Mouse (Mus musculus) embryonic facial prominence, embryonic 12.5 days (tissue): ENCODE results near the gene Gm5148. TPM values are rescaled to one million over a fixed set of nuclear protein-coding genes. Genes with fewer than 3 reads are reported as not detected.

Experiments
- ATAC-seq: fragments of 200-750 bp; cut with Nextera tagmentation; 2 replicates; pipeline ENCODE4 v1.8.0; 2017; ENCODE audit not compliant: insufficient number of reproducible peaks, insufficient read depth, low FRiP score, low TSS enrichment
- H3K27ac ChIP-seq: fragments of 300-500 bp; sonication (generic); 2 replicates; pipeline ENCODE4 v1.5.1; 2016; ENCODE audit warnings: mild to moderate bottlenecking
- H3K27me3 ChIP-seq: fragments of 300-500 bp; sonication (generic); 2 replicates; pipeline ENCODE4 v1.6.1; 2016; ENCODE audit warnings: mild to moderate bottlenecking, moderate library complexity
- H3K36me3 ChIP-seq: fragments of 300-500 bp; sonication (generic); 2 replicates; pipeline ENCODE4 v1.6.1; 2016; ENCODE audit warnings: mild to moderate bottlenecking
- H3K4me1 ChIP-seq: fragments of 300-500 bp; sonication (generic); 2 replicates; pipeline ENCODE4 v1.6.1; 2016
- H3K4me2 ChIP-seq: fragments of 300-500 bp; sonication (generic); replicated peaks from 2 replicates; pipeline ENCODE4 v1.6.1; 2016; ENCODE audit warnings: mild to moderate bottlenecking, moderate library complexity
- H3K4me3 ChIP-seq: fragments of 300-500 bp; sonication (generic); 2 replicates; pipeline ENCODE4 v1.5.1; 2016; ENCODE audit warnings: mild to moderate bottlenecking
- H3K9ac ChIP-seq: fragments of 300-500 bp; sonication (generic); 2 replicates; pipeline ENCODE4 v1.6.1; 2016; ENCODE audit warnings: mild to moderate bottlenecking, moderate library complexity
- H3K9me3 ChIP-seq: fragments of 300-500 bp; sonication (generic); 2 replicates; pipeline ENCODE4 v1.6.1; 2016; ENCODE audit warnings: mild to moderate bottlenecking, moderate library complexity
- WGBS: fragments of 180-500 bp; shearing (Covaris S2); methylation state at CpG from one replicate; pipeline ENCODE4 v1.1.7; 2016; 5-methylcytosine and 5-hydroxymethylcytosine counted together
- polyA plus RNA-seq: library from polyadenylated mRNA; unstranded; fragments of >200 nt; fragmentation: Nextera tagmentation; extraction: Ambion mirVana; gene quantifications from 2 replicates; pipeline ENCODE4 v1.2.1, GENCODE M21; 2016

Gene Gm5148
- polyA plus RNA-seq, 1 experiment from 2014 or later, result 5.2 TPM

DNA sequence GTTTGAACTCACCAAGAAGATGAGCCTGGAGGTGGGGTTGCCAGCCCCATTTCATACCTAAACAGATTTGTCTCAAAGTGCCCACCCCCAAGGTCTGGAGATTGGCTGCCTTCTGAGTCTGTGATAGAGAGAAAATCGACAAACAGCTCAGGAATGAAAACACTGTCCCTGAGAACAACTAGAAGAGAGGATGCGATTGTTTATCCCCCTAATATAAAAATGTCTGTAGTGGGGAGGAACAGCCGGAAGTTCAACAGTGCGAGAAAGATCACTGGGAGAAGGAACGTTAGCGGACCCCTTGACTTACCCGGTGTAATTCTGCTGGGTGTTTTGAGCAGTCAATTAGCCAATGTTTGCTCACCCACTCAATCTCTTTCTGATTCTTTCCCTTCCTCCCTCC, 38.1 kb downstream of the Gm5148 start:
- peaks cover 5% of the 10 kb centered on the region for H3K4me1 ChIP-seq
- no peak overlapping the region for H3K27ac ChIP-seq
- no peaks in the 10 kb centered on the region for H3K9me3 ChIP-seq
- WGBS, result 40% methylated on average over 7 of the region's 7 CpGs
- H3K4me3 ChIP-seq, result no peak overlapping the region
- H3K27me3 ChIP-seq, result no peaks in the 10 kb centered on the region
- H3K4me2 ChIP-seq, result no peak overlapping the region
- no peaks in the 10 kb centered on the region for H3K36me3 ChIP-seq
- ATAC-seq, result no peak
- H3K9ac ChIP-seq, result no peak overlapping the region

DNA sequence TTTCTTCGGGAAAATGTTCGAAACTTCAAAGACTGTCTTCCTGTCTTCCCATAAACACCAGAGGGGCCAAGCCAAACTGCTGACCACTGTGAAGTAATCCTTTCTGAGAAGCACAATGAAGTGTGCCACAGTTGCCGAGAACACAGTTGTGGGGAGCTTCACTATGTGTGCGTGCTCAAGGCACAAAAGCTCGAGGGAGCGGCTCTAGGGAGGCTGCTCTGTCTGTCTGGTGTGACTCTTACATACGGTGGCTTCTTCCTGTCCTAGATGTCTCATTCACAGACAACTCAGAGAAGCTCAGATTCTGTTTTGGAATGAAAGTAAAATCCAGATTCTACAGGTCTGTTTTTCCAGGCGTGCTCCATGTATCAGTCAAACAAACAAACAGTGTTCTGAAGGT, 48.0 kb downstream of the Gm5148 start:
- H3K4me3 ChIP-seq, result no peak overlapping the region
- no peaks in the 10 kb centered on the region for H3K36me3 ChIP-seq
- H3K9ac ChIP-seq, result no peak overlapping the region
- WGBS, result 78% methylated on average over 8 of the region's 8 CpGs
- H3K9me3 ChIP-seq, result no peaks in the 10 kb centered on the region
- 0 out of 2 replicates have a peak, but pooled peaks cover 6% of the 10 kb centered on the region for H3K27me3 ChIP-seq
- H3K4me1 ChIP-seq, result peaks cover 20% of the 10 kb centered on the region
- no peak overlapping the region for H3K4me2 ChIP-seq
- H3K27ac ChIP-seq, result no peak overlapping the region
- no peak for ATAC-seq

DNA sequence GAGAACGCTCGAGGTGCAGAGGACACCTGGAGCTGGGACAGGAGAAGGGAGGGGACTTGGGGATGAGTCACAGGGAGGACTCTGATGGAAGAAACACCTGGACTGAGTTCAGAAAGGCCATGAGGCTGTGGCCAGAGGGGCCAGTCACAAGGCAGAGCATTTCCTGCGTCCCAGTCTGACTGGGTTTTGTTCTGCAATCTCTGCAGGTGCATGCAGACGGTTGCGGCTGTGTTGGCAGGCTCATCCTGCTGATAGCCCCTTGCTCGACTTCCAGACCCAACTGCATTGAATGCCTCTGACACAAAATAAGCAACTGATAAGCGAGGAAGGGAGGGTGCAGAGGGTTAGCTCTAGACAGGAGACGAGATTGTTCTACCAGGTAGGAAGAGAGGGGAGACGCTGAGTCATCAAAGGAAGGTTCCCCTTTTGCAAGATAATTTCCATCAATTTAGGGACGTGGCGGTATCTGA, 49.2 kb downstream of the Gm5148 start:
- Histone ChIP-seq H3K27ac (no peak overlapping the region), H3K27me3 (0 out of 2 replicates have a peak, but pooled peaks cover 3% of the 10 kb centered on the region), H3K4me1 (peaks cover 20% of the 10 kb centered on the region), H3K9ac (no peak overlapping the region), H3K4me3 (no peak overlapping the region), H3K9me3 (no peaks in the 10 kb centered on the region), H3K36me3 (no peaks in the 10 kb centered on the region), H3K4me2 (no peak overlapping the region)
- ATAC-seq, result no peak
- 83% methylated on average over 11 of the region's 11 CpGs for WGBS

- H3K4me1 ChIP-seq, result peaks cover 20% of the 10 kb centered on the region
- no peak overlapping the region for H3K9ac ChIP-seq
- 54% methylated on average over 13 of the region's 13 CpGs for WGBS
- H3K4me3 ChIP-seq, result no peak overlapping the region
- H3K27ac ChIP-seq, result no peak overlapping the region
- peaks cover 10% of the 10 kb centered on the region for H3K9me3 ChIP-seq
- ATAC-seq, result no peak
- 0 out of 2 replicates have a peak, but pooled peaks cover 3% of the 10 kb centered on the region for H3K27me3 ChIP-seq
- no peaks in the 10 kb centered on the region for H3K36me3 ChIP-seq
- H3K4me2 ChIP-seq, result no peak overlapping the region
Observed at GRCm38 (mm10) chr3:37673513-37674261, 50.6 kb downstream of the Gm5148 start.

DNA sequence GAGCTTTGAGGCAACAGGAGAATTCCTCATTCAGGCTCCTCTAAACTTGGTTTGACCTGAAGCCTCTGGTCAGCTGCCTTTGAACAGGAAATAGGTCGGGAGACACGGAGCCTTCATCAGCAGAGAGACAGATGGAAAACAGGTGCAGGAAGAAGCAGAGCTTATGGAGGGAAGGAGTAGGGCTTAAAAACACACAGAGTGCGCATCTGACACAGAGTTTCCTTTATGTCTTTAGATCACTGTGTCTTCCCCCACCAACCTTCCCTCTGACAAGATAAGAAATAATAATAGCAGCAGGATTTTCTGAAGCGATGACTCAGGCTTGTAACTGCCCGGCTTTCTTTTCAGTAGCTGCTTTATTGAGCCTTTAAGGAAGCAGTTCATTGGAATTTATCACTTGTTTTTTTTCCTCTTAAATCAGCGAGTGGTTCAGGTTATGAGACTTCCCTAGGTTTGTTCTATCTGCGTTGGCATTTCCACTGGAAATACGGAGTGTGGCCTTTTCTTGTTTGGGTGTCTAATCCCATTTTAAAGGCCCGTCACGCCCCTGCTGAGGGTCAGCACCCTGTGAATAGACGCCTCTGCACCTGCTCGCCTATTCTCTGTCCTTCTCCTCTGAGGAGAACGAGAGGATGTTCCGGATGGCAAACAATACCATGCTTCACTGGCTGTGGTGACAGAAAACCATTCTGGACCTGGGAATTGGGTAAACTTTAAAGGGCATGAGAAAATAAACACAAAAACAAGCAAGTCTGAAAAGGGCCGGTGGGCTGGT, 51.8 kb downstream of the Gm5148 start:
- ATAC-seq, result no peak
- H3K36me3 ChIP-seq, result no peaks in the 10 kb centered on the region
- no peak overlapping the region for H3K27ac ChIP-seq
- H3K4me2 ChIP-seq, result no peak overlapping the region
- no peak overlapping the region for H3K9ac ChIP-seq
- 20% methylated on average over 15 of the region's 15 CpGs for WGBS
- peaks cover 14% of the 10 kb centered on the region for H3K9me3 ChIP-seq
- H3K27me3 ChIP-seq, result 0 out of 2 replicates have a peak, but pooled peaks cover 3% of the 10 kb centered on the region
- H3K4me3 ChIP-seq, result no peak overlapping the region
- peaks cover 20% of the 10 kb centered on the region for H3K4me1 ChIP-seq

DNA sequence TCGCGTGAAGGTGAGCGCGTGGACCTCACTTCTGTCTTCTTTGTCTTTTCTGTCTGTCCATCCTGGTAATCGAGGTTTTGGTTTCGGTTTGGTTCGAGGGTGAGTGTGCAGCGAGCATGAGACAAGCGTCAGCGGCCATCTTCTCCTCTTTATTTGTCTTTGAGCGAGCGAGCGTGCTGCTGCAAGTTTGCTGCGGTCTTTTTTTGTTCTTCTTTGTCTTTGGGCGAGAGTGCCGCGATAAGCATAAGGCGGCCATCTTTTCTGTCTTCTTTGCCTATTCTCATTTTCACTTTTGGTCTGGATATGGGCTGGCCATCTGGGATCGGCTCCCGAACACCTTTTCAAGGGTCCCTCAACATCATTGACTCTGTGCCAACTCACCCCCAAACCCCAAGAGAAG, 55.2 kb downstream of the Gm5148 start:
- no peaks in the 10 kb centered on the region for H3K36me3 ChIP-seq
- no peak overlapping the region for H3K4me2 ChIP-seq
- no peak overlapping the region for H3K4me3 ChIP-seq
- peaks cover 33% of the 10 kb centered on the region for H3K4me1 ChIP-seq
- WGBS, result 98% methylated on average over 20 of the region's 20 CpGs
- peaks cover 14% of the 10 kb centered on the region for H3K9me3 ChIP-seq
- no peak overlapping the region for H3K27ac ChIP-seq
- no peak overlapping the region for H3K9ac ChIP-seq
- ATAC-seq, result no peak
- H3K27me3 ChIP-seq, result no peaks in the 10 kb centered on the region

DNA sequence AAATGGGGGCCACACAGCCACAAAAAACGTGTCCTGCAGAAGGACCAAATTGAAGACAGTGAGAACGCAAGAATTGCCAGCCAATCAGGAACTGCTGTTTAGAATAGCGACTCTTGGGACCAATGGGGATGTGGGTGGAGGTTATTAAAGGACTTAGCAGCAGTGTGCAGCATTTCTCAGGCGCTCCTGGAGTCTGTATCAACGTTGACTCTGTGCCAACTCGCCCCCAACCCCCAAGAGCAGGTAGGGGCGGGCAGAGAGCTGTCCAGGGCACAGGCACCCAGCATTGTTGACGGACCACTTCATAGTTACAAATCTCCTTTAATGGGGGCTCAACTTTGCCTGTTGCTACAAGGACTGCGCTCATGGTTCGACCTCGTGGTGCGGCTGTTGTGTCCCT, 55.6 kb downstream of the Gm5148 start:
- ATAC-seq, result no peak
- no peak overlapping the region for H3K9ac ChIP-seq
- no peak overlapping the region for H3K27ac ChIP-seq
- WGBS, result 95% methylated on average over 12 of the region's 12 CpGs
- peaks cover 14% of the 10 kb centered on the region for H3K9me3 ChIP-seq
- no peak overlapping the region for H3K4me2 ChIP-seq
- no peaks in the 10 kb centered on the region for H3K27me3 ChIP-seq
- peaks cover 29% of the 10 kb centered on the region for H3K4me1 ChIP-seq
- H3K36me3 ChIP-seq, result no peaks in the 10 kb centered on the region
- H3K4me3 ChIP-seq, result no peak overlapping the region

DNA sequence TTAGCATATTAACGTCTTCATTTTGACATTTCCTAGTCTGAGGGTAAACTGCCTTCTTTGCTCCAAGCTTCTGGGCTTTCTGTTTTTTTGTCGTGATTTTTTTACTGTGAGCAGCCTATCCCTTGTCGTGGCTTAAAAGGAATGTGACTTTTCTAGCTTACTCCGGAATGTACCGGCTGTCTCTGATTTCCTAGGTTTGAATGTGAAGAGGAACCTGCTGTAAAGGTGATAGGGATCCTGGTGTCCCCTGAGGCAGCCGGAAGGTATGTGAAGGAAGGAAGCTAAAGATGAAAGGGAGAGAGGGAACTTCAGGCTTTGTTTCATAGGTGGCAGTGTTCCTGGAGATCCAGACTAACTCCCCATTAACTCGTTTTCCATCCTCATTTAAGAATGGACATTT, 56.6 kb downstream of the Gm5148 start:
- H3K9ac ChIP-seq, result no peak overlapping the region
- H3K4me1 ChIP-seq, result peaks cover 21% of the 10 kb centered on the region
- H3K9me3 ChIP-seq, result peaks cover 14% of the 10 kb centered on the region
- H3K27ac ChIP-seq, result no peak overlapping the region
- no peak overlapping the region for H3K4me2 ChIP-seq
- no peaks in the 10 kb centered on the region for H3K27me3 ChIP-seq
- 32% methylated on average over 7 of the region's 7 CpGs for WGBS
- H3K4me3 ChIP-seq, result no peak overlapping the region
- no peaks in the 10 kb centered on the region for H3K36me3 ChIP-seq
- no peak for ATAC-seq

GRCm38 (mm10) chr3:37667119-37667467, 57.2 kb downstream of the Gm5148 start:
- H3K4me3 ChIP-seq, result no peak overlapping the region
- no peak overlapping the region for H3K9ac ChIP-seq
- H3K27ac ChIP-seq, result no peak overlapping the region
- peak; percentile 10; the same call in 1 of the 2 replicates for ATAC-seq
- 24% methylated on average over 2 of the region's 2 CpGs for WGBS
- H3K4me1 ChIP-seq, result peaks cover 15% of the 10 kb centered on the region
- no peaks in the 10 kb centered on the region for H3K27me3 ChIP-seq
- no peak overlapping the region for H3K4me2 ChIP-seq
- H3K9me3 ChIP-seq, result peaks cover 14% of the 10 kb centered on the region
- H3K36me3 ChIP-seq, result no peaks in the 10 kb centered on the region

GRCm38 (mm10) chr3:37666291-37667118, 57.8 kb downstream of the Gm5148 start:
- 19% methylated on average over 9 of the region's 9 CpGs for WGBS
- Histone ChIP-seq H3K4me3 (no peak overlapping the region), H3K9ac (no peak overlapping the region), H3K36me3 (no peaks in the 10 kb centered on the region), H3K4me2 (no peak overlapping the region), H3K4me1 (peaks cover 13% of the 10 kb centered on the region), H3K9me3 (peaks cover 14% of the 10 kb centered on the region), H3K27me3 (no peaks in the 10 kb centered on the region), H3K27ac (no peak overlapping the region)
- peak; percentile 83 for ATAC-seq
